Mouse (Mus musculus): Measurements from ENCODE around the gene Znrf3. TPM values are rescaled to one million over a fixed set of nuclear protein-coding genes. Genes with fewer than 3 reads are reported as not detected.

The Znrf3 gene
- polyA plus RNA-seq, 1 experiment from 2014 or later = 13.7 TPM

DNA sequence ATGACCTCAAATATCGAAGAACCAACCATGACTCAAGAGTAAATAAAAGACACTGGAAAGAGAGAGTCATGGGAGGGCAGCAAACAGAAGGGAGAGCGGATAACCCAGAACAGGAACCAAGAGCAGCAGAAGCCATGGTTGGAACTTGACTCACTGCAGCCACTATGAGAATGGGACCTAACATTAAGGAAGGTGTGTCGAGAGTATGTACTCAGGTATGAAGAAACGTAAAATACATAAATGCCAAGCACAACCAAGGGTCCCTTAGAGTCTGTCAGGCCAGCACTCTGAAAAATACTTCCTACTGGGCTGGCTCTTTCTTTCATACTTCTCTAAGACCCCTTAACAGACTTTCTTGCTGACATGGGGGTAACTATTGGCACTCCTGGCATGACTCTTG, 100.9 kb downstream of the Znrf3 start:
- no peaks in the 10 kb centered on the region for H3K9me3 ChIP-seq
- no peak overlapping the region for H3K4me3 ChIP-seq (replicated peaks)
- whole genome bisulfite sequencing = 94% methylated on average over 4 of the region's 4 CpGs
- no peaks in the 10 kb centered on the region for H3K4me1 ChIP-seq (replicated peaks)
- H3K36me3 ChIP-seq = no peaks in the 10 kb centered on the region
- H3K9ac ChIP-seq (replicated peaks) = no peak overlapping the region
- H3K27ac ChIP-seq = no peak overlapping the region
- no peak overlapping the region for H3K4me2 ChIP-seq
- no peaks in the 10 kb centered on the region for H3K27me3 ChIP-seq
- no peak for ATAC-seq (ENCODE audit: insufficient number of reproducible peaks, insufficient read depth, low FRiP score, low TSS enrichment, low read depth)

DNA sequence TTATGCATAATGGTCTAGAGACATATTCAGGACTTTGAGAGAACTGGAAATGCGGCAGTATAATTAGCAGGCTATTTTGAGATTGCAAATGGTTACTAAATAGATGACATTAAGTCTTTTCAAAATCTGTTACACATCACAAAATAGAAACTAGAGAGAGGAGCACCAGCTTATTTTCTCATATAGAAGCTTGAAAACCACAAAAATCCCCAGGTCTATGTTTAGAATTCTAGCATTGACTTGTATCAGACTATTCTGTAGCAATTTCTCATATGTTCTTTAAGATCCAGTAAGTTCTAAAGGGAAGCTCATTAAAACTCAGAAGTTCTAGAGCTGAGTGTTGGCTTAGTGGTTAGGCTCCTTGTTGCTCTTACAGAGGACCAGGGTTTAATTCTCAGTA, 104.9 kb downstream of the Znrf3 start:
- Histone ChIP-seq H3K4me2 (no peak overlapping the region), H3K9ac (replicated peaks) (no peak overlapping the region), H3K27ac (no peak overlapping the region), H3K36me3 (no peaks in the 10 kb centered on the region; the same call in 1 of the 2 replicates), H3K9me3 (no peaks in the 10 kb centered on the region), H3K4me1 (replicated peaks) (no peaks in the 10 kb centered on the region), H3K27me3 (no peaks in the 10 kb centered on the region), H3K4me3 (replicated peaks) (no peak overlapping the region)
- 95% methylated on average over 1 of the region's 1 CpGs for WGBS
- ATAC-seq (ENCODE audit: insufficient number of reproducible peaks, insufficient read depth, low FRiP score, low TSS enrichment, low read depth) = no peak

DNA sequence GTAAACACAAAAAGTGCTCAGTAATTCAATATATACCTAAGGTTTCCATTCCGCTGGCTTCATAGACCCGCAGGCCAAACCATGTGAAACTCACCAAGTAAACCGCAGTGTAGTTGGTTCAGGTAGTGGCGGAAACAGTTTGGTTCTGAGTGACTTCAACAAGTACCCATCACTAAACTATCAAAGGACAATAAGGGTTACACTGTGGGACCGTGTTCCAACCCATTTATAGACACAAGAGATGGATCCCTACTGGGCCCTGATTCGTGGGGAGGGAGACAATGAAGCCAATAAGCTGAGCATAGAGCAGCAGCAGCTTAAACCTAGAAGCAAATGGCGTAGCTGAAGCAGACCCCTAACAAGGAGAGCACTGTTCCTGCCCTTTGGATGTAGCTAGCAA, 107.8 kb downstream of the Znrf3 start:
- H3K9ac ChIP-seq (replicated peaks) = no peak overlapping the region
- ATAC-seq (ENCODE audit: insufficient number of reproducible peaks, insufficient read depth, low FRiP score, low TSS enrichment, low read depth) = no peak
- H3K27ac ChIP-seq = no peak overlapping the region
- 85% methylated on average over 7 of the region's 7 CpGs for whole genome bisulfite sequencing
- H3K4me3 ChIP-seq (replicated peaks) = no peak overlapping the region
- H3K36me3 ChIP-seq = peaks cover 3% of the 10 kb centered on the region; the same call in 1 of the 2 replicates
- H3K9me3 ChIP-seq = no peaks in the 10 kb centered on the region
- no peaks in the 10 kb centered on the region for H3K4me1 ChIP-seq (replicated peaks)
- no peaks in the 10 kb centered on the region for H3K27me3 ChIP-seq
- H3K4me2 ChIP-seq = no peak overlapping the region

- H3K27me3 ChIP-seq = no peaks in the 10 kb centered on the region
- H3K27ac ChIP-seq = no peak overlapping the region
Observed at GRCm38 (mm10) chr11:5336269-5336668, 108.4 kb downstream of the Znrf3 start.

GRCm38 (mm10) chr11:5330851-5331250, 113.8 kb downstream of the Znrf3 start:
- ATAC-seq (ENCODE audit: insufficient number of reproducible peaks, insufficient read depth, low FRiP score, low TSS enrichment, low read depth) = no peak
- Histone ChIP-seq H3K27ac (no peak overlapping the region), H3K9me3 (no peaks in the 10 kb centered on the region), H3K4me2 (no peak overlapping the region), H3K4me1 (replicated peaks) (no peaks in the 10 kb centered on the region), H3K36me3 (peaks cover 3% of the 10 kb centered on the region; the same call in 1 of the 2 replicates), H3K4me3 (replicated peaks) (no peak overlapping the region), H3K27me3 (no peaks in the 10 kb centered on the region), H3K9ac (replicated peaks) (no peak overlapping the region)
- 92% methylated on average over 4 of the region's 4 CpGs for WGBS

More at GRCm38 (mm10) chr11:5336269-5336668, 108.4 kb downstream of the Znrf3 start:
- Histone ChIP-seq H3K4me1 (replicated peaks) (no peaks in the 10 kb centered on the region), H3K9me3 (no peaks in the 10 kb centered on the region), H3K9ac (replicated peaks) (no peak overlapping the region), H3K36me3 (peaks cover 3% of the 10 kb centered on the region; the same call in 1 of the 2 replicates), H3K4me2 (no peak overlapping the region), H3K4me3 (replicated peaks) (no peak overlapping the region)
- ATAC-seq (ENCODE audit: insufficient number of reproducible peaks, insufficient read depth, low FRiP score, low TSS enrichment, low read depth) = no peak

DNA sequence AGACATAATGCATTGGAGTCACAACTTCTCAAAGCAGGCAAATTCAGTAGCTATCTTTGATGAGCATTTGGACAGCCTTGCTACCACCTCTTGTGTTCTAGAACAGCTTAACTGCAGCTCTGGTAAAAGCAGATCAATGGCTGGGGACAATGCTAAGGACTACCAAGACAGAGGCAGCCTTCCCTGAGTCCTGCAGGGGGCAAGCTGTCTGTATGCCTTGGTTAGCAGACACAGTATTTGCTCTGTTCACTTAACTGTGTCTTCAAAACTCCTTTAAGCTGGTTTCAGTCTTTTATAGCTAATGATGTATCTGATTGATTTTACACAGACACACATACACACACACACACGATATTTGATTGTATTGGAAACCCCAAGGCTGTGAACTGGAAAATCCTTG, 117.0 kb downstream of the Znrf3 start:
- Histone ChIP-seq H3K4me1 (replicated peaks) (no peaks in the 10 kb centered on the region), H3K36me3 (no peaks in the 10 kb centered on the region), H3K27ac (no peak overlapping the region), H3K4me2 (no peak overlapping the region), H3K4me3 (replicated peaks) (no peak overlapping the region), H3K9me3 (no peaks in the 10 kb centered on the region), H3K9ac (replicated peaks) (no peak overlapping the region), H3K27me3 (no peaks in the 10 kb centered on the region)
- 93% methylated on average over 1 of the region's 1 CpGs for WGBS
- no peak for ATAC-seq (ENCODE audit: insufficient number of reproducible peaks, insufficient read depth, low FRiP score, low TSS enrichment, low read depth)

GRCm38 (mm10) chr11:5326252-5326651, 118.4 kb downstream of the Znrf3 start:
- no peak overlapping the region for H3K4me3 ChIP-seq (replicated peaks)
- no peaks in the 10 kb centered on the region for H3K4me1 ChIP-seq (replicated peaks)
- no peak for ATAC-seq (ENCODE audit: insufficient number of reproducible peaks, insufficient read depth, low FRiP score, low TSS enrichment, low read depth)
- H3K27me3 ChIP-seq = no peaks in the 10 kb centered on the region
- WGBS = 89% methylated on average over 3 of the region's 3 CpGs
- no peak overlapping the region for H3K9ac ChIP-seq (replicated peaks)
- H3K36me3 ChIP-seq = no peaks in the 10 kb centered on the region
- no peak overlapping the region for H3K4me2 ChIP-seq
- H3K9me3 ChIP-seq = no peaks in the 10 kb centered on the region
- no peak overlapping the region for H3K27ac ChIP-seq

DNA sequence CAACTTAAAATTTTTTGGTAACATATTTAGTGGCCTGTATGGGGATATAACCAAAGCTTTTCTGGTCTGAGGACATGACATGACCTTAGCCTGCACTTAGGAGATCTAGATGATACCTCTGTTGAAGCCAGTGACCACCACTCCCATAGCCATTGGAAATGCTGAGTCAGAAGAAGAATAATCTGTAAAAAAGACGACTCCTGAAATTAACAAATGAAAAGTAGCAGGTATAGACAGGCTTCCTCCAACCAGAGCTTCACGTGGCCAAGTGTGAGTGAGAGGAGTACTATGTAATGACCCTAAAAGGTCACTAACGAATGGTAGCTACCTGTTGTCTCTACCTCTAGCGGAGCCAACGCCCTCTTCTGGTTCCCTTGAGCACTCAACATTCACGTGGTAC, 119.4 kb downstream of the Znrf3 start:
- Histone ChIP-seq H3K27ac (no peak overlapping the region), H3K4me3 (replicated peaks) (no peak overlapping the region), H3K9me3 (no peaks in the 10 kb centered on the region), H3K4me1 (replicated peaks) (no peaks in the 10 kb centered on the region), H3K27me3 (no peaks in the 10 kb centered on the region), H3K4me2 (no peak overlapping the region), H3K36me3 (no peaks in the 10 kb centered on the region), H3K9ac (replicated peaks) (no peak overlapping the region)
- WGBS = 86% methylated on average over 6 of the region's 6 CpGs
- ATAC-seq (ENCODE audit: insufficient number of reproducible peaks, insufficient read depth, low FRiP score, low TSS enrichment, low read depth) = no peak

GRCm38 (mm10) chr11:5324296-5324695, 120.4 kb downstream of the Znrf3 start:
- H3K4me2 ChIP-seq = no peak overlapping the region
- 72% methylated on average over 2 of the region's 2 CpGs for WGBS
- no peaks in the 10 kb centered on the region for H3K9me3 ChIP-seq
- no peak overlapping the region for H3K4me3 ChIP-seq (replicated peaks)
- H3K27ac ChIP-seq = no peak overlapping the region
- H3K27me3 ChIP-seq = no peaks in the 10 kb centered on the region
- ATAC-seq (ENCODE audit: insufficient number of reproducible peaks, insufficient read depth, low FRiP score, low TSS enrichment, low read depth) = no peak
- H3K9ac ChIP-seq (replicated peaks) = no peak overlapping the region
- H3K4me1 ChIP-seq (replicated peaks) = no peaks in the 10 kb centered on the region; the same call in 1 of the 2 replicates
- H3K36me3 ChIP-seq = no peaks in the 10 kb centered on the region

DNA sequence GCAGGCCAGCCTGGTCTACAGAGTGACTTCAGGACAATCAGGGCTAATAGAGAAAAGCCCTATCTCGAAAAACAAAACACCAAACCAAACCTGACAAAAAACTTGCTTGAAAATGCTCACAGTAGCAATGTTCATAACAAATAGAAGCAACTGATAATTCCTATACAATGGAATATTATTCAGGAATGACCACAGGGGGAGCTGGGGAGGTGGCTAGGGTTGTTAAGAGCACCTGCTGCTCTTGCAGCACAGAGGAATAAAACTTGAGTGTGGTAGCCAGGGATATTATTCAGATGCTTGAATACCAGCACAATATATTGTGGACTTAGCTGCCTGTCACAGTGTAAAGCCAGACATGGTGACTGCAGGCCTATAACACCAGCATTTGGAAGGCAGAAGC, 123.0 kb downstream of the Znrf3 start:
- Histone ChIP-seq H3K4me2 (no peak overlapping the region), H3K9ac (replicated peaks) (no peak overlapping the region), H3K9me3 (no peaks in the 10 kb centered on the region), H3K4me1 (replicated peaks) (peaks cover 14% of the 10 kb centered on the region), H3K36me3 (no peaks in the 10 kb centered on the region), H3K4me3 (replicated peaks) (no peak overlapping the region), H3K27ac (no peak overlapping the region), H3K27me3 (no peaks in the 10 kb centered on the region)
- ATAC-seq (ENCODE audit: insufficient number of reproducible peaks, insufficient read depth, low FRiP score, low TSS enrichment, low read depth) = no peak
- WGBS = 93% methylated on average over 1 of the region's 1 CpGs

GRCm38 (mm10) chr11:5318976-5319375, 125.7 kb downstream of the Znrf3 start:
- Histone ChIP-seq H3K27ac (no peak overlapping the region), H3K36me3 (no peaks in the 10 kb centered on the region), H3K4me3 (replicated peaks) (no peak overlapping the region), H3K27me3 (no peaks in the 10 kb centered on the region), H3K4me2 (no peak overlapping the region), H3K4me1 (replicated peaks) (peaks cover 24% of the 10 kb centered on the region), H3K9ac (replicated peaks) (no peak overlapping the region), H3K9me3 (no peaks in the 10 kb centered on the region)
- ATAC-seq (ENCODE audit: insufficient number of reproducible peaks, insufficient read depth, low FRiP score, low TSS enrichment, low read depth) = no peak
- 59% methylated on average over 2 of the region's 2 CpGs for WGBS

GRCm38 (mm10) chr11:5318035-5318775, 126.4 kb downstream of the Znrf3 start:
- Histone ChIP-seq H3K27ac (no peak overlapping the region), H3K36me3 (no peaks in the 10 kb centered on the region), H3K9me3 (no peaks in the 10 kb centered on the region), H3K4me1 (replicated peaks) (peaks cover 28% of the 10 kb centered on the region), H3K4me2 (no peak overlapping the region), H3K9ac (replicated peaks) (no peak overlapping the region), H3K4me3 (replicated peaks) (no peak overlapping the region), H3K27me3 (no peaks in the 10 kb centered on the region)
- no peak for ATAC-seq (ENCODE audit: insufficient number of reproducible peaks, insufficient read depth, low FRiP score, low TSS enrichment, low read depth)
- 15% methylated on average over 8 of the region's 8 CpGs for WGBS
